Mouse (Mus musculus) intestine, postnatal 0 days (tissue): ENCODE measurements at regions not wholly inside any gene's neighbourhood (a gene's known extent, or its start where the extent isn't known, plus 50 kb on each side); places are given as distances from the start of the nearest gene placed in this dataset.

ENCODE experiments used
- ATAC-seq: fragments of 200-750 bp; cut with Nextera tagmentation; 2 replicates; pipeline ENCODE4 v1.8.0; 2017; ENCODE audit warnings: mild to moderate bottlenecking, moderate TSS enrichment, moderate library complexity
- H3K27ac ChIP-seq: fragments of 300-500 bp; sonication (generic); 2 replicates; pipeline ENCODE4 v1.5.1; 2014; ENCODE audit warnings: mild to moderate bottlenecking, low read depth, low read length, moderate library complexity
- H3K27me3 ChIP-seq: fragments of 300-500 bp; sonication (generic); replicated peaks from 2 replicates; pipeline ENCODE4 v1.6.1; 2014; ENCODE audit warnings: low read length, mixed read lengths; ENCODE audit not compliant: control insufficient read depth, insufficient read depth
- H3K36me3 ChIP-seq: fragments of 300-500 bp; sonication (generic); 2 replicates; pipeline ENCODE4 v1.6.1; 2014; ENCODE audit warnings: mild to moderate bottlenecking, moderate library complexity; ENCODE audit not compliant: control insufficient read depth, insufficient read depth
- H3K4me1 ChIP-seq: fragments of 300-500 bp; sonication (generic); replicated peaks from 2 replicates; pipeline ENCODE4 v1.6.1; 2014; ENCODE audit warnings: antibody characterized with exemption, low read length, mixed read lengths; ENCODE audit not compliant: control insufficient read depth, insufficient read depth
- H3K4me2 ChIP-seq: fragments of 300-500 bp; sonication (generic); replicated peaks from 2 replicates; pipeline ENCODE4 v1.6.1; 2014; ENCODE audit warnings: low read depth, mild to moderate bottlenecking, moderate library complexity
- H3K4me3 ChIP-seq: fragments of 300-500 bp; sonication (generic); 2 replicates; pipeline ENCODE4 v1.5.1; 2014; ENCODE audit warnings: low read depth, low read length
- H3K9ac ChIP-seq: fragments of 300-500 bp; sonication (generic); 2 replicates; pipeline ENCODE4 v1.6.1; 2014; ENCODE audit warnings: mild to moderate bottlenecking, low read depth, low read length
- H3K9me3 ChIP-seq: fragments of 300-500 bp; sonication (generic); 2 replicates; pipeline ENCODE4 v1.6.1; 2016; ENCODE audit warnings: mixed run types; ENCODE audit not compliant: control insufficient read depth
- CTCF ChIP-seq: sonication (generic); IDR thresholded peaks from 2 replicates; pipeline ENCODE4 v1.5.1; 2016; ENCODE audit warnings: low read depth, mild to moderate bottlenecking, control low read depth, antibody characterized with exemption, moderate library complexity
- WGBS: fragments of 180-500 bp; shearing (Covaris S2); extraction: QIAGEN DNeasy Blood & Tissue Kit; methylation state at CpG from one replicate; pipeline ENCODE4 v1.1.7; 2014; 5-methylcytosine and 5-hydroxymethylcytosine counted together

DNA sequence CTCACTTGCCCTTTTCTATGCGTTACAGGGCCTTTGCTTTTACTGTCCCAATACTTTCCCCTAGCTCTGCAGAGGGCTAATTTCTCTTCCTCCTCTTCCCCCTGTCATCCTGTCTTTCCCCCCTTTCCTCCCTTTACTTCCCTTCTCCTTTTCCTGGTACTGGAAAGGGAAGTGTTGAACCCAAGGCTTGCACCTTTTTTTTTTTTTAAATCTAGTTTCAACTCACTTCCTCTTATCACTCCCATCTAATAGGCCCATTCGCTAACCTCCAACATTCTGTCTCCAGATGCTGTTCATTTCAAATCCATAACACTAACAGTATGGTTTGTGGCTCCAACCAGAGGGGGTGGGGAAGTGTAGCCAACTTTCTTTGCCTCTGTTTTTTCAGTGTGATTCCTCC lies 1148.5 kb upstream of the A1bg start:
- no peaks in the 10 kb centered on the region for H3K27me3 ChIP-seq
- H3K4me3 ChIP-seq: no peak overlapping the region
- no peaks in the 10 kb centered on the region for H3K9me3 ChIP-seq
- no peak overlapping the region for H3K4me2 ChIP-seq
- 85% methylated on average over 2 of the region's 2 CpGs for WGBS
- H3K9ac ChIP-seq: no peak overlapping the region
- H3K27ac ChIP-seq: no peak overlapping the region
- no peak for ATAC-seq
- no peaks in the 10 kb centered on the region for H3K4me1 ChIP-seq
- H3K36me3 ChIP-seq: no peaks in the 10 kb centered on the region
- no peak for TF ChIP-seq CTCF

DNA sequence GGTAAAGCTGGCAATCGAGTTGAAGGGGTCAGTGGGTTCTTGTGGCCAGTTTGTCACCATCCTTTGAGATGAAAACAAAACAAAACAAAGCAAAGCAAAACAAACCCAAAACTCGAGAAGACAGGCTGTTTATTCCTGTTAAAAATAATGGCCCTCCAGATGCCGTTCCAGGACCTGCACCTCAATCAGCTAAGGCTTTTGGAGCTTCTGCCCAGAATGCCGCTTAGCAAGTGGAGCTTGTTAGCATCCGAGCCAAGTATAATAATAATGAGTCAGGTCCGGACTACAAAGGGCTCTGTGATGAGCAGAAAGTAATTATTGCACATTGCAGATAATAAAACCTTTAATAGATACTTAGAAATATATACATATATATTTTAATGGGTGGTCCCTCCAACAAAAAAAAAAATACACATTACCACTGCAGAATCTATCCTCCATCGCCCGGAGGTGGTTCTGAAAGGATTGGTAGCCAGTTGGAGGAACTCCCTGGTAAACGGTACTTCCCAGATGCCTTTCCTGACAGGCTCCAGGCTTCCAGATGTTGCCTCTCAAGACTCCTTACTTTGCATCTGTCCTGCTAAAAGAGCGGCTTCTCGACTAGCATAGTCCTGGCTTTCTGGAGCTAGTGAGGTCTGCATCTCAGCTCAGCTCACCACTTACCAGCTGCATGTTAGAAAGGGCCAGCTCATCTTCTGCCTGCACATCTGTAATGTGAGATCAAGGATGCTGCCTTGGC lies 1145.8 kb upstream of the A1bg start:
- TF ChIP-seq CTCF: no peak
- ATAC-seq: no peak
- WGBS: 60% methylated on average over 11 of the region's 11 CpGs

GRCm38 (mm10) chr15:62064399-62064798 lies 1141.6 kb upstream of the A1bg start:
- Histone ChIP-seq H3K27ac (no peak overlapping the region), H3K4me1 (no peaks in the 10 kb centered on the region), H3K4me3 (no peak overlapping the region), H3K9me3 (no peaks in the 10 kb centered on the region), H3K9ac (no peak overlapping the region), H3K36me3 (no peaks in the 10 kb centered on the region), H3K27me3 (no peaks in the 10 kb centered on the region), H3K4me2 (no peak overlapping the region)
- WGBS: 91% methylated on average over 3 of the region's 3 CpGs
- no peak for TF ChIP-seq CTCF
- no peak for ATAC-seq

More for the DNA sequence above, 1145.8 kb upstream of the A1bg start:
- H3K4me2 ChIP-seq: no peak overlapping the region
- no peaks in the 10 kb centered on the region for H3K36me3 ChIP-seq
- H3K9ac ChIP-seq: no peak overlapping the region
- no peaks in the 10 kb centered on the region for H3K27me3 ChIP-seq
- H3K27ac ChIP-seq: no peak overlapping the region
- no peaks in the 10 kb centered on the region for H3K4me1 ChIP-seq
- no peaks in the 10 kb centered on the region for H3K9me3 ChIP-seq
- H3K4me3 ChIP-seq: no peak overlapping the region

- WGBS: 86% methylated on average over 2 of the region's 2 CpGs
- H3K27me3 ChIP-seq: no peaks in the 10 kb centered on the region
- H3K4me2 ChIP-seq: no peak overlapping the region
- no peak for TF ChIP-seq CTCF
- no peaks in the 10 kb centered on the region for H3K4me1 ChIP-seq
- no peaks in the 10 kb centered on the region for H3K36me3 ChIP-seq
- H3K9ac ChIP-seq: no peak overlapping the region
- ATAC-seq: no peak
- H3K27ac ChIP-seq: no peak overlapping the region
- no peaks in the 10 kb centered on the region for H3K9me3 ChIP-seq
- no peak overlapping the region for H3K4me3 ChIP-seq
These were observed 1134.6 kb upstream of the A1bg start for GRCm38 (mm10) chr15:62057449-62057848.

DNA sequence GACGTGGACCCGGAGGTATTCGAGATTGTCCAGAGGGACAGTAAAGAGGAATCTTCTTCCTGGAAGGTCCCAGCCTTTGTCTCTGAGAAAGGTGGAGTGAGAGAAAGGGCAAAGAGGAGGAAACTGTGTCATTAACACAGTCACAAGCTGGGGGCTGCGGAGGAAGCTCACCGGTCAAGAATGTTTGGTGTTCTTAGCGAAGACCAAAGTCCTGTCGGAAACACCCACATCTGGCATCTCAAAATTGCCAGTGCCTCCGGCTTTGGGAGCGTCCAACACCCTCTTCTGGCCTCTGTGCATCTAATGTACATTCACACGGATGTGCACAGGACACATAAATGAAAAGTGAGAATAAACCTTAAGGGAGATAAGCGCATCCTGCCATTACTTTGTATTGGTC lies 1134.1 kb upstream of the A1bg start:
- no peak for TF ChIP-seq CTCF
- 85% methylated on average over 11 of the region's 11 CpGs for WGBS
- no peak overlapping the region for H3K4me2 ChIP-seq
- no peaks in the 10 kb centered on the region for H3K4me1 ChIP-seq
- H3K27me3 ChIP-seq: no peaks in the 10 kb centered on the region
- no peaks in the 10 kb centered on the region for H3K9me3 ChIP-seq
- H3K27ac ChIP-seq: no peak overlapping the region
- H3K36me3 ChIP-seq: no peaks in the 10 kb centered on the region
- ATAC-seq: no peak
- H3K9ac ChIP-seq: no peak overlapping the region
- H3K4me3 ChIP-seq: no peak overlapping the region

- Histone ChIP-seq H3K27ac (no peak overlapping the region), H3K36me3 (no peaks in the 10 kb centered on the region), H3K9ac (no peak overlapping the region), H3K9me3 (no peaks in the 10 kb centered on the region), H3K4me1 (no peaks in the 10 kb centered on the region), H3K4me3 (no peak overlapping the region), H3K27me3 (no peaks in the 10 kb centered on the region), H3K4me2 (no peak overlapping the region)
- ATAC-seq: no peak
- WGBS: 69% methylated on average over 3 of the region's 3 CpGs
- TF ChIP-seq CTCF: no peak
These were observed 1133.6 kb upstream of the A1bg start for GRCm38 (mm10) chr15:62056401-62056800.
